Mouse (Mus musculus) colon, adult 2 months (tissue): ENCODE data around the gene Tas2r124. TPM values are rescaled to one million over a fixed set of nuclear protein-coding genes. Genes with fewer than 3 reads are reported as not detected.

Experiments used
- polyA plus RNA-seq: library from polyadenylated mRNA; depleted of rRNA; stranded (reverse); fragments of >200 nt; gene quantifications from 2 replicates; pipeline ENCODE4 v1.2.3, GENCODE M21; 2012; rRNA removed

Gene Tas2r124
- not detected in 2 replicates for polyA plus RNA-seq

GRCm38 (mm10) chr6:132754430-132754829 lies at the start of gene Tas2r124:
Tas2r124 (plus strand) TSS chr6:132754730.

GRCm38 (mm10) chr6:132711828-132712227 lies 42.7 kb upstream of the Tas2r124 start, which contains the start of gene Tas2r122:
Tas2r122 (minus strand) TSS chr6:132711928.

GRCm38 (mm10) chr6:132737935-132738334 lies 16.6 kb upstream of the Tas2r124 start, which contains the start of gene Tas2r115:
Tas2r115 (minus strand) TSS chr6:132738035.

GRCm38 (mm10) chr6:132761831-132762230 lies 7.3 kb downstream of the Tas2r124 start, which contains the start of gene Tas2r102:
Tas2r102 (plus strand) TSS chr6:132762131.

GRCm38 (mm10) chr6:132778062-132778461 lies 23.5 kb downstream of the Tas2r124 start, which contains the start of gene Tas2r136:
Tas2r136 (minus strand) TSS chr6:132778162.

GRCm38 (mm10) chr6:132802518-132802917 lies 48.0 kb downstream of the Tas2r124 start, which contains the start of gene Tas2r117:
Tas2r117 (plus strand) TSS chr6:132802818.

Other genes with a start within 250 kb of the Tas2r124 start
- gene Prh1, start 184.9 kb upstream of the Tas2r124 start, polyA plus RNA-seq: not detected in 2 replicates
- gene Prp2, start 158.8 kb upstream of the Tas2r124 start, polyA plus RNA-seq: not detected in 2 replicates
- gene A630073D07Rik, start 103.2 kb upstream of the Tas2r124 start, polyA plus RNA-seq: not detected in 2 replicates
- gene Tas2r120, start 97.8 kb upstream of the Tas2r124 start, polyA plus RNA-seq: not detected in 2 replicates
- not detected in 2 replicates for gene Tas2r121, start 53.7 kb upstream of the Tas2r124 start, polyA plus RNA-seq
- gene Tas2r122, start 42.8 kb upstream of the Tas2r124 start, polyA plus RNA-seq: not detected in 2 replicates
- not detected in 2 replicates for gene Tas2r115, start 16.7 kb upstream of the Tas2r124 start, polyA plus RNA-seq
- gene Tas2r102, start 7.4 kb downstream of the Tas2r124 start, polyA plus RNA-seq: not detected in 2 replicates
- not detected in 2 replicates for gene Tas2r136, start 23.4 kb downstream of the Tas2r124 start, polyA plus RNA-seq
- not detected in 2 replicates for gene Tas2r117, start 48.1 kb downstream of the Tas2r124 start, polyA plus RNA-seq
- gene Tas2r123, start 92.4 kb downstream of the Tas2r124 start, polyA plus RNA-seq: not detected in 2 replicates
- gene Tas2r116, start 100.7 kb downstream of the Tas2r124 start, polyA plus RNA-seq: not detected in 2 replicates
- not detected in 2 replicates for gene Tas2r110, start 113.3 kb downstream of the Tas2r124 start, polyA plus RNA-seq
- gene Tas2r113, start 138.3 kb downstream of the Tas2r124 start, polyA plus RNA-seq: not detected in 2 replicates
- gene Tas2r125, start 154.9 kb downstream of the Tas2r124 start, polyA plus RNA-seq: not detected in 2 replicates
- not detected in 2 replicates for gene Tas2r129, start 196.4 kb downstream of the Tas2r124 start, polyA plus RNA-seq
- gene Tas2r131, start 203.2 kb downstream of the Tas2r124 start, polyA plus RNA-seq: not detected in 2 replicates
- not detected in 2 replicates for gene Tas2r109, start 226.2 kb downstream of the Tas2r124 start, polyA plus RNA-seq